Mouse (Mus musculus): Measurements from ENCODE around the gene Spocd1. TPM values are rescaled to one million over a fixed set of nuclear protein-coding genes. Genes with fewer than 3 reads are reported as not detected.

Spocd1 gene
- polyA plus RNA-seq, 1 experiment from 2014 or later = not detected

GRCm38 (mm10) chr4:129960180-129960944 lies 31.3 kb downstream of the Spocd1 start:
- DNase-seq (ENCODE audit: low spot score, missing footprints) (peak; percentile 98), ATAC-seq (ENCODE audit: low FRiP score) (peak; percentile 88)
- WGBS = 1% methylated on average over 36 of the region's 37 CpGs

GRCm38 (mm10) chr4:129965294-129965693 lies 36.2 kb downstream of the Spocd1 start:
- no peak for ATAC-seq (ENCODE audit: low FRiP score)
- Histone ChIP-seq H3K9me3 (ENCODE audit: control insufficient read depth, low read length) (no peaks in the 10 kb centered on the region), H3K4me2 (no peak overlapping the region), H3K27ac (ENCODE audit: low read depth, low read length) (no peak overlapping the region), H3K4me1 (ENCODE audit: control insufficient read depth, insufficient read depth, low read length) (peaks cover 34% of the 10 kb centered on the region), H3K9ac (ENCODE audit: low read length) (no peak overlapping the region), H3K36me3 (ENCODE audit: control insufficient read depth, insufficient read depth, low read length) (no peaks in the 10 kb centered on the region), H3K27me3 (ENCODE audit: control insufficient read depth, insufficient read depth, low read length) (no peaks in the 10 kb centered on the region), H3K4me3 (ENCODE audit: low read depth, low read length) (no peak overlapping the region)
- no peak for DNase-seq (ENCODE audit: low spot score, missing footprints)
- 68% methylated on average over 11 of the region's 11 CpGs for WGBS

More at GRCm38 (mm10) chr4:129960180-129960944, 31.3 kb downstream of the Spocd1 start:
- Histone ChIP-seq H3K9me3 (ENCODE audit: control insufficient read depth, low read length) (no peaks in the 10 kb centered on the region), H3K4me3 (ENCODE audit: low read depth, low read length) (peak overlapping the region; percentile 36), H3K9ac (ENCODE audit: low read length) (peak overlapping the region; percentile 21; the same call in 1 of the 2 replicates), H3K4me1 (ENCODE audit: control insufficient read depth, insufficient read depth, low read length) (peaks cover 5% of the 10 kb centered on the region; the same call in 1 of the 2 replicates), H3K4me2 (peak overlapping the region; percentile 75), H3K36me3 (ENCODE audit: control insufficient read depth, insufficient read depth, low read length) (no peaks in the 10 kb centered on the region), H3K27me3 (ENCODE audit: control insufficient read depth, insufficient read depth, low read length) (no peaks in the 10 kb centered on the region), H3K27ac (ENCODE audit: low read depth, low read length) (peak overlapping the region; percentile 48; the same call in 1 of the 2 replicates)

- WGBS = 5% methylated on average over 10 of the region's 10 CpGs
- no peaks in the 10 kb centered on the region for H3K27me3 ChIP-seq (ENCODE audit: control insufficient read depth, insufficient read depth, low read length)
- peak; percentile 89 for DNase-seq (ENCODE audit: low spot score, missing footprints)
- no peak overlapping the region for H3K4me3 ChIP-seq (ENCODE audit: low read depth, low read length)
- no peak overlapping the region for H3K4me2 ChIP-seq
- no peak overlapping the region for H3K9ac ChIP-seq (ENCODE audit: low read length)
- peak; percentile 35; the same call in 1 of the 2 replicates for ATAC-seq (ENCODE audit: low FRiP score)
- no peaks in the 10 kb centered on the region for H3K36me3 ChIP-seq (ENCODE audit: control insufficient read depth, insufficient read depth, low read length)
- peak overlapping the region; percentile 69 for H3K27ac ChIP-seq (ENCODE audit: low read depth, low read length)
- H3K9me3 ChIP-seq (ENCODE audit: control insufficient read depth, low read length) = no peaks in the 10 kb centered on the region
- H3K4me1 ChIP-seq (ENCODE audit: control insufficient read depth, insufficient read depth, low read length) = peaks cover 31% of the 10 kb centered on the region
Measured at GRCm38 (mm10) chr4:129966201-129966600, 37.2 kb downstream of the Spocd1 start.

GRCm38 (mm10) chr4:129967024-129968014 lies 38.3 kb downstream of the Spocd1 start:
- ATAC-seq (ENCODE audit: low FRiP score) (peak; percentile 68), DNase-seq (ENCODE audit: low spot score, missing footprints) (peak; percentile 91)
- Histone ChIP-seq H3K4me2 (peak overlapping the region; percentile 14; the same call in 1 of the 2 replicates), H3K36me3 (ENCODE audit: control insufficient read depth, insufficient read depth, low read length) (no peaks in the 10 kb centered on the region), H3K9ac (ENCODE audit: low read length) (peak overlapping the region; percentile 17), H3K27me3 (ENCODE audit: control insufficient read depth, insufficient read depth, low read length) (no peaks in the 10 kb centered on the region), H3K9me3 (ENCODE audit: control insufficient read depth, low read length) (no peaks in the 10 kb centered on the region), H3K4me3 (ENCODE audit: low read depth, low read length) (no peak overlapping the region), H3K4me1 (ENCODE audit: control insufficient read depth, insufficient read depth, low read length) (peaks cover 31% of the 10 kb centered on the region), H3K27ac (ENCODE audit: low read depth, low read length) (peak overlapping the region; percentile 69)
- WGBS = 23% methylated on average over 13 of the region's 13 CpGs

- 30% methylated on average over 8 of the region's 8 CpGs for WGBS
- no peak overlapping the region for H3K4me3 ChIP-seq (ENCODE audit: low read depth, low read length)
- no peak overlapping the region for H3K4me2 ChIP-seq
- peaks cover 31% of the 10 kb centered on the region for H3K4me1 ChIP-seq (ENCODE audit: control insufficient read depth, insufficient read depth, low read length)
- H3K27ac ChIP-seq (ENCODE audit: low read depth, low read length) = no peak overlapping the region
- no peak for DNase-seq (ENCODE audit: low spot score, missing footprints)
- no peaks in the 10 kb centered on the region for H3K9me3 ChIP-seq (ENCODE audit: control insufficient read depth, low read length)
- no peaks in the 10 kb centered on the region for H3K27me3 ChIP-seq (ENCODE audit: control insufficient read depth, insufficient read depth, low read length)
- ATAC-seq (ENCODE audit: low FRiP score) = no peak
- H3K36me3 ChIP-seq (ENCODE audit: control insufficient read depth, insufficient read depth, low read length) = no peaks in the 10 kb centered on the region
- no peak overlapping the region for H3K9ac ChIP-seq (ENCODE audit: low read length)
Measured at GRCm38 (mm10) chr4:129970168-129970567, 41.1 kb downstream of the Spocd1 start.

GRCm38 (mm10) chr4:129970861-129971260 lies 41.8 kb downstream of the Spocd1 start:
- H3K9ac ChIP-seq (ENCODE audit: low read length) = no peak overlapping the region
- no peak overlapping the region for H3K4me2 ChIP-seq
- DNase-seq (ENCODE audit: low spot score, missing footprints) = no peak
- H3K27me3 ChIP-seq (ENCODE audit: control insufficient read depth, insufficient read depth, low read length) = no peaks in the 10 kb centered on the region
- no peaks in the 10 kb centered on the region for H3K36me3 ChIP-seq (ENCODE audit: control insufficient read depth, insufficient read depth, low read length)
- H3K27ac ChIP-seq (ENCODE audit: low read depth, low read length) = no peak overlapping the region
- peaks cover 31% of the 10 kb centered on the region for H3K4me1 ChIP-seq (ENCODE audit: control insufficient read depth, insufficient read depth, low read length)
- WGBS = 90% methylated on average over 11 of the region's 11 CpGs
- no peak overlapping the region for H3K4me3 ChIP-seq (ENCODE audit: low read depth, low read length)
- H3K9me3 ChIP-seq (ENCODE audit: control insufficient read depth, low read length) = no peaks in the 10 kb centered on the region
- ATAC-seq (ENCODE audit: low FRiP score) = no peak

- ATAC-seq (ENCODE audit: low FRiP score) = no peak
- no peak for DNase-seq (ENCODE audit: low spot score, missing footprints)
- Histone ChIP-seq H3K9ac (ENCODE audit: low read length) (no peak overlapping the region), H3K4me2 (no peak overlapping the region), H3K27me3 (ENCODE audit: control insufficient read depth, insufficient read depth, low read length) (no peaks in the 10 kb centered on the region), H3K4me1 (ENCODE audit: control insufficient read depth, insufficient read depth, low read length) (peaks cover 20% of the 10 kb centered on the region), H3K27ac (ENCODE audit: low read depth, low read length) (no peak overlapping the region), H3K36me3 (ENCODE audit: control insufficient read depth, insufficient read depth, low read length) (no peaks in the 10 kb centered on the region), H3K9me3 (ENCODE audit: control insufficient read depth, low read length) (no peaks in the 10 kb centered on the region), H3K4me3 (ENCODE audit: low read depth, low read length) (no peak overlapping the region)
- 44% methylated on average over 7 of the region's 7 CpGs for WGBS
Measured at GRCm38 (mm10) chr4:129971989-129972388, 42.9 kb downstream of the Spocd1 start.

- Histone ChIP-seq H3K9ac (ENCODE audit: low read length) (no peak overlapping the region), H3K9me3 (ENCODE audit: control insufficient read depth, low read length) (no peaks in the 10 kb centered on the region), H3K4me2 (no peak overlapping the region), H3K27ac (ENCODE audit: low read depth, low read length) (no peak overlapping the region), H3K27me3 (ENCODE audit: control insufficient read depth, insufficient read depth, low read length) (no peaks in the 10 kb centered on the region), H3K4me1 (ENCODE audit: control insufficient read depth, insufficient read depth, low read length) (peaks cover 6% of the 10 kb centered on the region), H3K36me3 (ENCODE audit: control insufficient read depth, insufficient read depth, low read length) (no peaks in the 10 kb centered on the region), H3K4me3 (ENCODE audit: low read depth, low read length) (no peak overlapping the region)
- DNase-seq (ENCODE audit: low spot score, missing footprints) (no peak), ATAC-seq (ENCODE audit: low FRiP score) (no peak)
- 73% methylated on average over 9 of the region's 9 CpGs for WGBS
Measured at GRCm38 (mm10) chr4:129974285-129974684, 45.2 kb downstream of the Spocd1 start.

All from midbrain, embryonic 11.5 days (tissue).